ENCODE assay signal across 8 mouse cellular contexts in genomic region chr13:57983330-57983729, GRCm38 (mm10).
A peak's percentile ranks its signal among the peaks of the same experiment; 100 is the strongest.
DNase-seq lines count a peak whose midpoint lies in the region; ATAC-seq and TF ChIP-seq lines count a peak whose summit lies in the region.

No protein-coding gene starts in this region.

- peak overlapping the region; percentile 83 for H3K27ac ChIP-seq in heart, embryonic 15.5 days
- no peak overlapping the region for H3K27ac ChIP-seq in heart, adult 2 months
- no peak overlapping the region for H3K27ac ChIP-seq in midbrain, embryonic 14.5 days (replicated peaks; ENCODE audit: low read depth, low read length)
- H3K27ac ChIP-seq in midbrain, embryonic 10.5 days (replicated peaks) = no peak overlapping the region
- no peak overlapping the region for H3K27ac ChIP-seq in liver, embryonic 16.5 days (ENCODE audit: low read length)

- H3K4me3 ChIP-seq in heart, embryonic 15.5 days = peak overlapping the region; percentile 22; the same call in 1 of the 2 replicates
- H3K4me3 ChIP-seq in heart, adult 2 months = no peak overlapping the region
- H3K4me3 ChIP-seq in midbrain, embryonic 14.5 days (replicated peaks; ENCODE audit: low read depth, low read length) = no peak overlapping the region
- H3K4me3 ChIP-seq in midbrain, embryonic 10.5 days = no peak overlapping the region
- no peak overlapping the region for H3K4me3 ChIP-seq in liver, embryonic 16.5 days (ENCODE audit: low read depth, low read length)

- H3K79me2 ChIP-seq in heart, adult 2 months (replicated peaks; ENCODE audit: control insufficient read depth, insufficient read depth, low read length) = no peaks in the 10 kb centered on the region

- TF ChIP-seq CTCF in heart, adult 2 months (IDR thresholded peaks at IDR 0.05) = no peak

- H3K4me1 ChIP-seq in heart, embryonic 15.5 days (replicated peaks) = peaks cover 54% of the 10 kb centered on the region
- no peaks in the 10 kb centered on the region; the same call in 1 of the 2 replicates for H3K4me1 ChIP-seq in heart, adult 2 months (ENCODE audit: control insufficient read depth, insufficient read depth, low read length)
- 0 out of 2 replicates have a peak, but pooled peaks cover 2% of the 10 kb centered on the region for H3K4me1 ChIP-seq in midbrain, embryonic 14.5 days (ENCODE audit: control insufficient read depth, insufficient read depth, low read length)
- peaks cover 37% of the 10 kb centered on the region for H3K4me1 ChIP-seq in midbrain, embryonic 10.5 days
- no peaks in the 10 kb centered on the region for H3K4me1 ChIP-seq in liver, embryonic 16.5 days (ENCODE audit: control insufficient read depth, low read depth, low read length)

- H3K36me3 ChIP-seq in heart, embryonic 15.5 days = no peaks in the 10 kb centered on the region
- no peaks in the 10 kb centered on the region for H3K36me3 ChIP-seq in heart, adult 2 months (ENCODE audit: control insufficient read depth, insufficient read depth, low read length)
- H3K36me3 ChIP-seq in midbrain, embryonic 14.5 days (ENCODE audit: control insufficient read depth, insufficient read depth, low read length) = no peaks in the 10 kb centered on the region
- no peaks in the 10 kb centered on the region for H3K36me3 ChIP-seq in midbrain, embryonic 10.5 days
- H3K36me3 ChIP-seq in liver, embryonic 16.5 days (ENCODE audit: control insufficient read depth, insufficient read depth) = no peaks in the 10 kb centered on the region

- H3K9me3 ChIP-seq in heart, embryonic 15.5 days (replicated peaks) = no peaks in the 10 kb centered on the region
- no peaks in the 10 kb centered on the region for H3K9me3 ChIP-seq in midbrain, embryonic 14.5 days (ENCODE audit: control insufficient read depth, low read length)
- H3K9me3 ChIP-seq in midbrain, embryonic 10.5 days (replicated peaks) = no peaks in the 10 kb centered on the region
- no peaks in the 10 kb centered on the region for H3K9me3 ChIP-seq in liver, embryonic 16.5 days (replicated peaks; ENCODE audit: control insufficient read depth, low read length)

- TF ChIP-seq EP300 in heart, adult 2 months (IDR thresholded peaks at IDR 0.05; ENCODE audit: insufficient read depth, low read depth, low read length) = no peak

- H3K27me3 ChIP-seq in heart, embryonic 15.5 days = no peaks in the 10 kb centered on the region
- no peaks in the 10 kb centered on the region for H3K27me3 ChIP-seq in heart, adult 2 months (ENCODE audit: control insufficient read depth, insufficient read depth, low read length)
- H3K27me3 ChIP-seq in midbrain, embryonic 14.5 days (ENCODE audit: control insufficient read depth, insufficient read depth, low read length) = no peaks in the 10 kb centered on the region
- H3K27me3 ChIP-seq in midbrain, embryonic 10.5 days (ENCODE audit: low read depth, poor library complexity, severe bottlenecking) = no peaks in the 10 kb centered on the region
- H3K27me3 ChIP-seq in liver, embryonic 16.5 days (ENCODE audit: control insufficient read depth, insufficient read depth, low read depth, low read length) = no peaks in the 10 kb centered on the region

- H3K4me2 ChIP-seq in heart, embryonic 15.5 days = peak overlapping the region; percentile 54
- H3K4me2 ChIP-seq in midbrain, embryonic 14.5 days (ENCODE audit: low read length) = no peak overlapping the region
- no peak overlapping the region for H3K4me2 ChIP-seq in liver, embryonic 16.5 days (ENCODE audit: low read depth, low read length)

- peak; percentile 92 for ATAC-seq in heart, embryonic 15.5 days (replicated peaks; ENCODE audit: insufficient number of reproducible peaks, insufficient read depth, low FRiP score, low read depth)
- ATAC-seq in midbrain, embryonic 14.5 days (ENCODE audit: low FRiP score, low TSS enrichment) = no peak; the same call in 1 of the 2 replicates
- peak; percentile 56 for ATAC-seq in liver, embryonic 16.5 days (ENCODE audit: low read depth)
- no peak for ATAC-seq in megakaryocyte progenitor cell, adult 5-6 weeks (replicated peaks; ENCODE audit: poor library complexity)

- intact Hi-C loops in heart, adult 2 months (cut with DNase I) = no loop called here

- no peak for DNase-seq in heart, adult 2 months
- peak; percentile 55 for DNase-seq in midbrain, embryonic 14.5 days
- DNase-seq in midbrain, embryonic 10.5 days (ENCODE audit: low spot score) = no peak
- DNase-seq in cerebellum, adult 9-11 months = peak; percentile 72
- no peak for DNase-seq in testis, postnatal 14 days (ENCODE audit: low spot score)

- TF ChIP-seq POLR2A in heart, adult 2 months (IDR thresholded peaks at IDR 0.05; ENCODE audit: insufficient read depth, low read depth, low read length) = no peak

- H3K9ac ChIP-seq in heart, embryonic 15.5 days = no peak overlapping the region
- no peak overlapping the region for H3K9ac ChIP-seq in heart, adult 2 months (ENCODE audit: low read depth, low read length)
- no peak overlapping the region for H3K9ac ChIP-seq in midbrain, embryonic 14.5 days (replicated peaks; ENCODE audit: low read length)
- H3K9ac ChIP-seq in liver, embryonic 16.5 days (ENCODE audit: low read depth, low read length) = no peak overlapping the region

- WGBS in heart, embryonic 15.5 days = 10% methylated on average over 12 of the region's 12 CpGs
- WGBS in heart, adult 2 months = 11% methylated on average over 12 of the region's 12 CpGs
- WGBS in midbrain, embryonic 14.5 days = 56% methylated on average over 12 of the region's 12 CpGs
- WGBS in midbrain, embryonic 10.5 days = 82% methylated on average over 12 of the region's 12 CpGs
- WGBS in liver, embryonic 16.5 days (ENCODE audit: insufficient replicate concordance) = 28% methylated on average over 12 of the region's 12 CpGs

Comparison
In these comparisons a context has a peak if more than half of its experiments do, and no peak if none do; other contexts are left out.
1. DNase-seq: peak in midbrain, embryonic 14.5 days (single experiment) and cerebellum, adult 9-11 months (single experiment); none in heart, adult 2 months (0 of 2), midbrain, embryonic 10.5 days (single experiment) and testis, postnatal 14 days (single experiment).
2. ATAC-seq: peak in heart, embryonic 15.5 days (single experiment) and liver, embryonic 16.5 days (single experiment); none in midbrain, embryonic 14.5 days (single experiment) and megakaryocyte progenitor cell, adult 5-6 weeks (single experiment).